Mouse (Mus musculus) testis, adult 2 months (tissue): ENCODE measurements around the gene Ckap5.

Experiments used
- CTCF ChIP-seq: fragments of 200-500 bp; IDR thresholded peaks from 2 replicates; pipeline ENCODE4 v1.5.1; 2012; ENCODE audit warnings: low read depth, mild to moderate bottlenecking, inconsistent platforms, low read length, moderate library complexity; ENCODE audit not compliant: control insufficient read depth, insufficient read depth, insufficient replicate concordance
- POLR2A ChIP-seq: fragments of 200-500 bp; IDR thresholded peaks from 2 replicates; pipeline ENCODE4 v1.6.1; 2012; ENCODE audit warnings: low read depth, mild to moderate bottlenecking, inconsistent platforms, low read length, moderate library complexity; ENCODE audit not compliant: control insufficient read depth

DNA sequence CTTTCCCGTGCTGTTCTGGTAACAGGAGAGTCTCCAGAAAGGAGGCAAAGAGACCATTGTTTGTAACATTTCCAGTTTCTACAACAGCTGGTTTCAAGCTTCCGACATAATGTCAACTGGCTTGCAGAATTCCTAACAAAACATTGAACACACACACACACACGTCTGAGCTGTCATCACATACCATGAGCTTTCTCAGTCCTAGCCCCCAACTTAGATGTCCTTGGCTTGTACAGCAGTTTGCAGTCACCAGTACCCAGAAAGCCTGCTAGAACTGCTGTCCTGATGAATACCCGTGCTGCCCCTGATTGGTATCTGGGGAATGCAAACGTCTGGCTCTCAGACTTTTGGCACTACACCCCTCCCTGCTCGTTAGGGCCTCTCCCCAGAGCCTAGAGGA is 129.3 kb downstream of the Ckap5 start:
- no peak for TF ChIP-seq CTCF
- TF ChIP-seq POLR2A = no peak
